Mouse (Mus musculus) macrophage (primary cell): ENCODE data around the gene Gp6. TPM values are rescaled to one million over a fixed set of nuclear protein-coding genes. Genes with fewer than 3 reads are reported as not detected.

ENCODE experiments used
- H3K27ac ChIP-seq: fragments of 350-480 bp; formaldehyde crosslinking; 2 replicates; pipeline ENCODE4 v1.9.0; 2021
- H3K36me3 ChIP-seq: fragments of 350-480 bp; formaldehyde crosslinking; 2 replicates; pipeline ENCODE4 v1.9.0; 2021; ENCODE audit errors: inconsistent target
- H3K4me3 ChIP-seq: fragments of 350-480 bp; formaldehyde crosslinking; 2 replicates; pipeline ENCODE4 v1.9.0; 2021; ENCODE audit errors: inconsistent target
- H3K79me2 ChIP-seq: fragments of 350-480 bp; formaldehyde crosslinking; 2 replicates; pipeline ENCODE4 v1.9.0; 2021; ENCODE audit errors: inconsistent target
- WGBS: methylation state at CpG from one replicate; pipeline ENCODE4 v1.1.7; 2026; ENCODE audit warnings: inconsistent platforms; ENCODE audit not compliant: missing documents; 5-methylcytosine and 5-hydroxymethylcytosine counted together
- polyA plus RNA-seq: library from polyadenylated mRNA; stranded (reverse); fragments of 250-400 nt; gene quantifications from 3 replicates; pipeline ENCODE4 v1.2.4, GENCODE M21; 2018; ENCODE audit warnings: inconsistent platforms

Gene Gp6
- polyA plus RNA-seq, 1 experiment from 2014 or later = 0.14 TPM

DNA sequence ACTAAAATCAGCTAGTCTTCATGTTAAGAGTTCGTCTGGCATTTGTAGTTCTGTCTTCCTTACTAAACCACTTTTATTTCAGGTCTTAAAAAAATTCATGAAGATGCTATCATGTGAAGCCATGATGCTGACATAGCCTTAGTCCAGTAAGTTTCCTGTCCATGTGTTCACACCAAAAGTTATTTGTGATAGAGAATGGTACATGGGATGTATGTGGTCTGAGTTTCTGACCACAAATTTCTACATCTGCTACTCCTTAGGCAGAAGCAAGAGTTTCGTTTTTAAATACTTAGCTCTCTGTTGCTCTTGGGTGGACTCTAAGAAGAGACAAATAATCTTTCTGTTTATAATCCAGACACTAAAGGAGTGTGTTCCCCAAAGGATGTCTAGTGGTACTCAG is 74.2 kb downstream of the Gp6 start:
- Histone ChIP-seq H3K27ac (no peak overlapping the region), H3K36me3 (no peaks in the 10 kb centered on the region), H3K4me3 (no peak overlapping the region), H3K79me2 (no peaks in the 10 kb centered on the region)
- WGBS = 34% methylated on average over 2 of the region's 2 CpGs

Other genes with a start within 250 kb of the Gp6 start
- 1.8 to 2.9 TPM (median 2.3 TPM) in 3 replicates for gene Leng9, start 247.4 kb downstream of the Gp6 start, polyA plus RNA-seq
- gene Cdc42ep5, start 232.9 kb downstream of the Gp6 start, polyA plus RNA-seq = not detected in 3 replicates
- gene Lilra5, start 160.0 kb downstream of the Gp6 start, polyA plus RNA-seq = 0.11 to 0.27 TPM in 2 of 3 replicates, not detected in the other
- gene Ncr1, start 60.0 kb downstream of the Gp6 start, polyA plus RNA-seq = 0.26 TPM in 1 of 3 replicates, not detected in the others
- 6.4 to 17.7 TPM (median 7.5 TPM) in 3 replicates for gene Rdh13, start 47.9 kb upstream of the Gp6 start, polyA plus RNA-seq
- 0.30 to 3.9 TPM (median 3.1 TPM) in 3 replicates for gene Eps8l1, start 62.9 kb upstream of the Gp6 start, polyA plus RNA-seq
- gene Ppp1r12c, start 103.9 kb upstream of the Gp6 start, polyA plus RNA-seq = 102 to 126 TPM (median 108 TPM) in 3 replicates
- gene Tnnt1, start 118.6 kb upstream of the Gp6 start, polyA plus RNA-seq = 2.4 to 3.6 TPM (median 3.2 TPM) in 3 replicates
- 0.57 to 2.9 TPM (median 2.8 TPM) in 3 replicates for gene Tnni3, start 126.5 kb upstream of the Gp6 start, polyA plus RNA-seq
- gene Dnaaf3, start 134.7 kb upstream of the Gp6 start, polyA plus RNA-seq = 2.2 to 5.6 TPM (median 2.3 TPM) in 3 replicates
- gene Syt5, start 149.8 kb upstream of the Gp6 start, polyA plus RNA-seq = not detected in 3 replicates
- gene Ptprh, start 206.3 kb upstream of the Gp6 start, polyA plus RNA-seq = not detected in 3 replicates
- gene Tmem86b, start 233.7 kb upstream of the Gp6 start, polyA plus RNA-seq = 1.4 to 2.3 TPM (median 2.1 TPM) in 3 replicates